ENCODE assay signal across 8 mouse cellular contexts in genomic region chr4:148041611-148042191, GRCm38 (mm10). TPM values are rescaled to one million over a fixed set of nuclear protein-coding genes. Genes with fewer than 3 reads are reported as not detected.
DNase-seq lines count a peak whose midpoint lies in the region; ATAC-seq lines count a peak whose summit lies in the region.

No protein-coding gene starts in this region.

- H3K36me3 ChIP-seq in heart, embryonic 11.5 days (ENCODE audit: control insufficient read depth, insufficient read depth, low read length) = peaks cover 9% of the 10 kb centered on the region
- peaks cover 8% of the 10 kb centered on the region for H3K36me3 ChIP-seq in lung, embryonic 16.5 days (ENCODE audit: control insufficient read depth, insufficient read depth, low read length)
- H3K36me3 ChIP-seq in stomach, embryonic 15.5 days = 0 out of 2 replicates have a peak, but pooled peaks cover 9% of the 10 kb centered on the region

- no peak for ATAC-seq in heart, embryonic 11.5 days (replicated peaks; ENCODE audit: insufficient number of reproducible peaks, low FRiP score, low TSS enrichment)
- no peak for ATAC-seq in lung, embryonic 16.5 days (ENCODE audit: low read depth)
- no peak for ATAC-seq in stomach, embryonic 15.5 days (ENCODE audit: insufficient read depth, low FRiP score, low read depth)

- peak overlapping the region; percentile 91 for H3K4me2 ChIP-seq in heart, embryonic 11.5 days
- H3K4me2 ChIP-seq in lung, embryonic 16.5 days (ENCODE audit: low read depth, low read length) = peak overlapping the region; percentile 73
- H3K4me2 ChIP-seq in stomach, embryonic 15.5 days = peak overlapping the region; percentile 83

- 1% methylated on average over 16 of the region's 16 CpGs for WGBS in heart, embryonic 11.5 days (ENCODE audit: insufficient replicate concordance)
- under 1% methylated on average over 16 of the region's 16 CpGs for WGBS in lung, embryonic 16.5 days
- WGBS in stomach, embryonic 15.5 days = 4% methylated on average over 16 of the region's 16 CpGs

- peaks cover 33% of the 10 kb centered on the region for H3K4me1 ChIP-seq in heart, embryonic 11.5 days (ENCODE audit: control insufficient read depth, insufficient read depth, low read length)
- peaks cover 37% of the 10 kb centered on the region for H3K4me1 ChIP-seq in lung, embryonic 16.5 days (replicated peaks; ENCODE audit: control insufficient read depth, insufficient read depth, low read length)
- peaks cover 27% of the 10 kb centered on the region for H3K4me1 ChIP-seq in stomach, embryonic 15.5 days

- no peaks in the 10 kb centered on the region for H3K9me3 ChIP-seq in heart, embryonic 11.5 days (replicated peaks; ENCODE audit: control insufficient read depth, low read length)
- H3K9me3 ChIP-seq in lung, embryonic 16.5 days (ENCODE audit: control insufficient read depth, low read length) = no peaks in the 10 kb centered on the region
- no peaks in the 10 kb centered on the region for H3K9me3 ChIP-seq in stomach, embryonic 15.5 days

- peak overlapping the region; percentile 74 for H3K9ac ChIP-seq in heart, embryonic 11.5 days (ENCODE audit: low read depth, low read length)
- peak overlapping the region; percentile 69 for H3K9ac ChIP-seq in lung, embryonic 16.5 days (ENCODE audit: low read length)
- peak overlapping the region; percentile 39; the same call in 1 of the 2 replicates for H3K9ac ChIP-seq in stomach, embryonic 15.5 days

- no peaks in the 10 kb centered on the region for H3K27me3 ChIP-seq in heart, embryonic 11.5 days (ENCODE audit: control insufficient read depth, insufficient read depth, low read length)
- no peaks in the 10 kb centered on the region for H3K27me3 ChIP-seq in lung, embryonic 16.5 days (ENCODE audit: control insufficient read depth, insufficient read depth, low read depth, low read length)
- H3K27me3 ChIP-seq in stomach, embryonic 15.5 days (replicated peaks) = no peaks in the 10 kb centered on the region

- peak; percentile 28 for DNase-seq in retina, embryonic 14.5 days (ENCODE audit: low spot score)
- DNase-seq in retina, postnatal 1 day = no peak
- peak; percentile 56 for DNase-seq in embryo, embryonic 10.5 days (ENCODE audit: low spot score)
- peak; percentile 53 for DNase-seq in kidney, adult 9 months
- DNase-seq in layer of hippocampus, postnatal 36 days = no peak

- peak overlapping the region; percentile 75 for H3K27ac ChIP-seq in heart, embryonic 11.5 days (ENCODE audit: low read depth, low read length)
- peak overlapping the region; percentile 94 for H3K27ac ChIP-seq in lung, embryonic 16.5 days (ENCODE audit: low read length)
- H3K27ac ChIP-seq in stomach, embryonic 15.5 days = peak overlapping the region; percentile 83

- peak overlapping the region; percentile 69 for H3K4me3 ChIP-seq in heart, embryonic 11.5 days (ENCODE audit: low read depth, low read length)
- H3K4me3 ChIP-seq in lung, embryonic 16.5 days (ENCODE audit: low read length) = peak overlapping the region; percentile 57
- peak overlapping the region; percentile 51 for H3K4me3 ChIP-seq in stomach, embryonic 15.5 days (replicated peaks)

RNA-seq across cellular contexts. Expression of gene Mthfr, which starts 2.8 kb away (rescaled TPM):
- 8.9 and 10.4 TPM in 2 replicates for polyA plus RNA-seq in heart, embryonic 11.5 days (2014; fragmentation: Nextera tagmentation; extraction: Ambion mirVana)
- 21.3 and 26.2 TPM in 2 replicates for polyA plus RNA-seq in lung, embryonic 16.5 days (2015; fragmentation: Nextera tagmentation; extraction: Ambion mirVana)
- 16.7 and 20.9 TPM in 2 replicates for polyA plus RNA-seq in stomach, embryonic 15.5 days (2015; fragmentation: Nextera tagmentation; extraction: Ambion mirVana)
- total RNA-seq in layer of hippocampus, postnatal 36 days (2021) = 10 to 100 TPM; 29.1 to 33.2 TPM

RNA-seq across cellular contexts. Expression of gene Clcn6, which starts 3.1 kb away (rescaled TPM):
- 6.3 and 7.3 TPM in 2 replicates for polyA plus RNA-seq in heart, embryonic 11.5 days (2014; fragmentation: Nextera tagmentation; extraction: Ambion mirVana)
- polyA plus RNA-seq in lung, embryonic 16.5 days (2015; fragmentation: Nextera tagmentation; extraction: Ambion mirVana) = 4.5 and 4.8 TPM in 2 replicates
- 5.1 and 6.1 TPM in 2 replicates for polyA plus RNA-seq in stomach, embryonic 15.5 days (2015; fragmentation: Nextera tagmentation; extraction: Ambion mirVana)
- 10 to 100 TPM; 71.1 to 75.3 TPM for total RNA-seq in layer of hippocampus, postnatal 36 days (2021)

RNA-seq across cellular contexts. Expression of gene Nppa, which starts 41.2 kb away (rescaled TPM):
- 5,496 and 5,973 TPM in 2 replicates for polyA plus RNA-seq in heart, embryonic 11.5 days (2014; fragmentation: Nextera tagmentation; extraction: Ambion mirVana)
- 122 and 163 TPM in 2 replicates for polyA plus RNA-seq in lung, embryonic 16.5 days (2015; fragmentation: Nextera tagmentation; extraction: Ambion mirVana)
- 2.4 and 2.6 TPM in 2 replicates for polyA plus RNA-seq in stomach, embryonic 15.5 days (2015; fragmentation: Nextera tagmentation; extraction: Ambion mirVana)
- not detected for total RNA-seq in layer of hippocampus, postnatal 36 days (2021)

RNA-seq across cellular contexts. Expression of gene Agtrap, which starts 46.1 kb away (rescaled TPM):
- 12.7 and 17.6 TPM in 2 replicates for polyA plus RNA-seq in heart, embryonic 11.5 days (2014; fragmentation: Nextera tagmentation; extraction: Ambion mirVana)
- 16.3 and 17.8 TPM in 2 replicates for polyA plus RNA-seq in lung, embryonic 16.5 days (2015; fragmentation: Nextera tagmentation; extraction: Ambion mirVana)
- 13.7 and 14.1 TPM in 2 replicates for polyA plus RNA-seq in stomach, embryonic 15.5 days (2015; fragmentation: Nextera tagmentation; extraction: Ambion mirVana)
- 1 to 10 TPM; 7.3 TPM for total RNA-seq in layer of hippocampus, postnatal 36 days (2021)

RNA-seq across cellular contexts. Expression of gene Nppb, which starts 56.1 kb away (rescaled TPM):
- 305 and 336 TPM in 2 replicates for polyA plus RNA-seq in heart, embryonic 11.5 days (2014; fragmentation: Nextera tagmentation; extraction: Ambion mirVana)
- polyA plus RNA-seq in lung, embryonic 16.5 days (2015; fragmentation: Nextera tagmentation; extraction: Ambion mirVana) = 2.9 and 4.2 TPM in 2 replicates
- 0.23 TPM in 1 of 2 replicates, not detected in the other for polyA plus RNA-seq in stomach, embryonic 15.5 days (2015; fragmentation: Nextera tagmentation; extraction: Ambion mirVana)
- not detected for total RNA-seq in layer of hippocampus, postnatal 36 days (2021)

Comparison
In these comparisons a context has a peak if more than half of its experiments do, and no peak if none do; other contexts are left out.
1. DNase-seq: peak in retina, embryonic 14.5 days (single experiment), embryo, embryonic 10.5 days (single experiment) and kidney, adult 9 months (single experiment); none in retina, postnatal 1 day (single experiment) and layer of hippocampus, postnatal 36 days (0 of 2).
2. RNA of gene Nppa, which starts 41.2 kb away (polyA plus RNA-seq): 5,496 to 5,973 TPM in heart, embryonic 11.5 days; 122 to 163 TPM in lung, embryonic 16.5 days and 2.4 to 2.6 TPM in stomach, embryonic 15.5 days; every median in the first group is over 10 times any median in the second.
3. Peak in every context shown above with its lines, with median percentiles within 50 percentile points of each other: H3K27ac ChIP-seq, H3K4me2 ChIP-seq, H3K4me3 ChIP-seq and H3K9ac ChIP-seq.